Mouse (Mus musculus): Measurements from ENCODE around the gene Tmem104. TPM values are rescaled to one million over a fixed set of nuclear protein-coding genes. Genes with fewer than 3 reads are reported as not detected.

Gene Tmem104
- polyA plus RNA-seq (2015; fragmentation: Illumina TruSeq; extraction: RNeasy Lipid Tissue Mini Kit (QIAGEN cat#74804); ENCODE audit: insufficient read depth, low read depth, low replicate concordance): 2.5 TPM

GRCm38 (mm10) chr11:115187224-115187639 lies at the start of gene Tmem104:
Tmem104 (plus strand) TSS chr11:115187487.

GRCm38 (mm10) chr11:115162832-115163480 lies 24.3 kb upstream of the Tmem104 start, which contains the start of gene Slc9a3r1:
Slc9a3r1 (plus strand) TSS chr11:115163341.

GRCm38 (mm10) chr11:115187693-115188092 lies 406 bp downstream of the Tmem104 start, which contains the start of gene Nat9:
Nat9 (minus strand) TSS chr11:115187859.

GRCm38 (mm10) chr11:115267061-115267883 lies 80.0 kb downstream of the Tmem104 start, which contains the start of gene Grin2c:
Grin2c (minus strand) TSS chr11:115267243.

GRCm38 (mm10) chr11:115276780-115277603 lies 89.7 kb downstream of the Tmem104 start, which contains the start of gene Fdxr:
Fdxr (minus strand) TSS chr11:115277050.

Other genes starting within 250 kb of the Tmem104 start
- not detected for gene Cd300c, start 218.3 kb upstream of the Tmem104 start, polyA plus RNA-seq (2015; fragmentation: Illumina TruSeq; extraction: RNeasy Lipid Tissue Mini Kit (QIAGEN cat#74804); ENCODE audit: insufficient read depth, low read depth, low replicate concordance)
- 1.6 TPM for gene Cd300ld, start 197.6 kb upstream of the Tmem104 start, polyA plus RNA-seq (2015; fragmentation: Illumina TruSeq; extraction: RNeasy Lipid Tissue Mini Kit (QIAGEN cat#74804); ENCODE audit: insufficient read depth, low read depth, low replicate concordance)
- gene Cd300c2, start 185.6 kb upstream of the Tmem104 start, polyA plus RNA-seq (2015; fragmentation: Illumina TruSeq; extraction: RNeasy Lipid Tissue Mini Kit (QIAGEN cat#74804); ENCODE audit: insufficient read depth, low read depth, low replicate concordance): 1.2 TPM
- gene Cd300ld2, start 171.3 kb upstream of the Tmem104 start, polyA plus RNA-seq (2015; fragmentation: Illumina TruSeq; extraction: RNeasy Lipid Tissue Mini Kit (QIAGEN cat#74804); ENCODE audit: insufficient read depth, low read depth, low replicate concordance): not detected
- not detected for gene Cd300ld4, start 160.5 kb upstream of the Tmem104 start, polyA plus RNA-seq (2015; fragmentation: Illumina TruSeq; extraction: RNeasy Lipid Tissue Mini Kit (QIAGEN cat#74804); ENCODE audit: insufficient read depth, low read depth, low replicate concordance)
- 1.3 TPM for gene Cd300ld5, start 149.7 kb upstream of the Tmem104 start, polyA plus RNA-seq (2015; fragmentation: Illumina TruSeq; extraction: RNeasy Lipid Tissue Mini Kit (QIAGEN cat#74804); ENCODE audit: insufficient read depth, low read depth, low replicate concordance)
- gene Cd300ld3, start 139.1 kb upstream of the Tmem104 start, polyA plus RNA-seq (2015; fragmentation: Illumina TruSeq; extraction: RNeasy Lipid Tissue Mini Kit (QIAGEN cat#74804); ENCODE audit: insufficient read depth, low read depth, low replicate concordance): 3.8 TPM
- gene Cd300e, start 125.3 kb upstream of the Tmem104 start, polyA plus RNA-seq (2015; fragmentation: Illumina TruSeq; extraction: RNeasy Lipid Tissue Mini Kit (QIAGEN cat#74804); ENCODE audit: insufficient read depth, low read depth, low replicate concordance): not detected
- gene Rab37, start 96.1 kb upstream of the Tmem104 start, polyA plus RNA-seq (2015; fragmentation: Illumina TruSeq; extraction: RNeasy Lipid Tissue Mini Kit (QIAGEN cat#74804); ENCODE audit: insufficient read depth, low read depth, low replicate concordance): 6.0 TPM
- not detected for gene Cd300lf, start 53.5 kb upstream of the Tmem104 start, polyA plus RNA-seq (2015; fragmentation: Illumina TruSeq; extraction: RNeasy Lipid Tissue Mini Kit (QIAGEN cat#74804); ENCODE audit: insufficient read depth, low read depth, low replicate concordance)
- 15.3 TPM for gene Slc9a3r1, start 24.1 kb upstream of the Tmem104 start, polyA plus RNA-seq (2015; fragmentation: Illumina TruSeq; extraction: RNeasy Lipid Tissue Mini Kit (QIAGEN cat#74804); ENCODE audit: insufficient read depth, low read depth, low replicate concordance)
- 12.4 TPM for gene Nat9, start 372 bp downstream of the Tmem104 start, polyA plus RNA-seq (2015; fragmentation: Illumina TruSeq; extraction: RNeasy Lipid Tissue Mini Kit (QIAGEN cat#74804); ENCODE audit: insufficient read depth, low read depth, low replicate concordance)
- 0.48 TPM for gene Grin2c, start 79.8 kb downstream of the Tmem104 start, polyA plus RNA-seq (2015; fragmentation: Illumina TruSeq; extraction: RNeasy Lipid Tissue Mini Kit (QIAGEN cat#74804); ENCODE audit: insufficient read depth, low read depth, low replicate concordance)
- gene Fdxr, start 89.6 kb downstream of the Tmem104 start, polyA plus RNA-seq (2015; fragmentation: Illumina TruSeq; extraction: RNeasy Lipid Tissue Mini Kit (QIAGEN cat#74804); ENCODE audit: insufficient read depth, low read depth, low replicate concordance): 10.5 TPM
- 3.3 TPM for gene Fads6, start 110.2 kb downstream of the Tmem104 start, polyA plus RNA-seq (2015; fragmentation: Illumina TruSeq; extraction: RNeasy Lipid Tissue Mini Kit (QIAGEN cat#74804); ENCODE audit: insufficient read depth, low read depth, low replicate concordance)
- not detected for gene Otop2, start 119.7 kb downstream of the Tmem104 start, polyA plus RNA-seq (2015; fragmentation: Illumina TruSeq; extraction: RNeasy Lipid Tissue Mini Kit (QIAGEN cat#74804); ENCODE audit: insufficient read depth, low read depth, low replicate concordance)
- not detected for gene Ush1g, start 134.6 kb downstream of the Tmem104 start, polyA plus RNA-seq (2015; fragmentation: Illumina TruSeq; extraction: RNeasy Lipid Tissue Mini Kit (QIAGEN cat#74804); ENCODE audit: insufficient read depth, low read depth, low replicate concordance)
- gene Otop3, start 147.2 kb downstream of the Tmem104 start, polyA plus RNA-seq (2015; fragmentation: Illumina TruSeq; extraction: RNeasy Lipid Tissue Mini Kit (QIAGEN cat#74804); ENCODE audit: insufficient read depth, low read depth, low replicate concordance): not detected
- 44.2 TPM for gene Hid1, start 180.3 kb downstream of the Tmem104 start, polyA plus RNA-seq (2015; fragmentation: Illumina TruSeq; extraction: RNeasy Lipid Tissue Mini Kit (QIAGEN cat#74804); ENCODE audit: insufficient read depth, low read depth, low replicate concordance)
- gene Cdr2l, start 194.4 kb downstream of the Tmem104 start, polyA plus RNA-seq (2015; fragmentation: Illumina TruSeq; extraction: RNeasy Lipid Tissue Mini Kit (QIAGEN cat#74804); ENCODE audit: insufficient read depth, low read depth, low replicate concordance): 2.5 TPM
- gene Mrpl58, start 216.3 kb downstream of the Tmem104 start, polyA plus RNA-seq (2015; fragmentation: Illumina TruSeq; extraction: RNeasy Lipid Tissue Mini Kit (QIAGEN cat#74804); ENCODE audit: insufficient read depth, low read depth, low replicate concordance): 26.4 TPM
- gene Atp5h, start 232.5 kb downstream of the Tmem104 start, polyA plus RNA-seq (2015; fragmentation: Illumina TruSeq; extraction: RNeasy Lipid Tissue Mini Kit (QIAGEN cat#74804); ENCODE audit: insufficient read depth, low read depth, low replicate concordance): 161 TPM
- gene Kctd2, start 232.6 kb downstream of the Tmem104 start, polyA plus RNA-seq (2015; fragmentation: Illumina TruSeq; extraction: RNeasy Lipid Tissue Mini Kit (QIAGEN cat#74804); ENCODE audit: insufficient read depth, low read depth, low replicate concordance): 19.3 TPM

All from pancreas, adult 10 weeks (tissue).